Mouse (Mus musculus): Measurements from ENCODE around the gene Comt.

Comt gene

DNA sequence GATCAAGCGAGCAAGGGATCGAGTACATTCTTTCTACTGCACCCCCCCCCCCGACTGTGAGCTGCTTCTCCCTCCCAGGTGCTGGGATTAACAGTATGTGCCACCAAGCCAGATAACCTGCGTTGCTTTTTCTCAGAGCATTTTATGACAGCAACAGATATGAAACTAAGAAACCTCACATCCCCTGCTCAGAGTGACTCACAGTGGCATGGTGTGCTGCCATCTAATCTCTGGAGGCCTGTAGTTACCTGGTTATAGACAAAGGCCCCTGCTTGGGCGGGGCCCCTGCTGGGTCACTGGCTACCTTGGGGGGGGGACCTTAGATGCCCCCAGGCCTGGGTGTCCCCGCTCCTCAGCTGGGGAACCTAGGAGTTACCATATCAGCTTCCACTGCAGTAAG lies 68.7 kb downstream of the Comt start:
- DNase-seq (ENCODE audit: low spot score in 2 of 2), result no peak

DNA sequence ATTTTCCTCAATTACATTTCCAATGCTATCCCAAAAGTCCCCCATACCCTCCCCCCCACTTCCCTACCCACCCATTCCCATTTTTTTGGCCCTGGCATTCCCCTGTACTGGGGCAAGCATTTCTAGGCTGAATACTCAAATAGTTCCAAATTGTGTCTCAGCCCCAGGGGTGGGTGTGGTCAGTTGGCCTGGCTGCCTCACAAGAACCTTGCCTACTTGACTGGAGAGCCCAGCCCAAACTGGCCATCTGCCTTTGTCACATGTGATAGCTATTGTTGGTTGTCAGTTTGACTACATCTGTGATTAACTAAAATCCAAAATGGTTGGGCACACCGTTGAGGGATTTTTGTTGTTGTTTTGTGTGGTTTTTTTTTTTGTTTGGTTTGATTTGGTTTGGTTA lies 69.7 kb downstream of the Comt start:
- DNase-seq (ENCODE audit: low spot score in 2 of 2), result no peak

All from right cerebral cortex, postnatal 36 days (tissue).